Mouse (Mus musculus): ENCODE measurements around the gene Olfr1123.
"Not testable (repeated sequence)": the region's sequence is repeated elsewhere in the genome, so short reads cannot be mapped to it uniquely, and the experiment has no call there.

The Olfr1123 gene

DNA sequence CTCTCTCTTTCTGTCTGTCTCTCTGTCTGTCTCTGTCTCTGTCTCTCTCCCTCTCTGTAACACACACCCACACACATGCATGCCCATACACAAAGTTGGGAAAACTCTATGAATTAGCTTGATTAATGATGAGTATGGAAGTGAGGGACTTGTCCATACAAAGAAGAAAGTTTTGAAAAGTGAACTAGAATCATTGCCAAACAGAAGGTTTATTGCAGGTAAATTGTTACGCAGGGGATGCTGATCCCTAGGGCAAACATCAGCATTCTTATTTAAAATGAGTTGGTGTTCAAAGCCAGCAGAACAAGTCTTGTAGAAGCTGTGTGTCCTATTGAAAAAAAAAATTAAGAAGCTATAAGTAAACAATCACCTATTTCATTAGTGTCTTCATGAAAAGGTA is at the start of gene Olfr1123:
Gene Olfr1123, plus strand, starts transcription at position 301 of the 400 bp plus-strand sequence.
- DNase-seq: no peak

DNA sequence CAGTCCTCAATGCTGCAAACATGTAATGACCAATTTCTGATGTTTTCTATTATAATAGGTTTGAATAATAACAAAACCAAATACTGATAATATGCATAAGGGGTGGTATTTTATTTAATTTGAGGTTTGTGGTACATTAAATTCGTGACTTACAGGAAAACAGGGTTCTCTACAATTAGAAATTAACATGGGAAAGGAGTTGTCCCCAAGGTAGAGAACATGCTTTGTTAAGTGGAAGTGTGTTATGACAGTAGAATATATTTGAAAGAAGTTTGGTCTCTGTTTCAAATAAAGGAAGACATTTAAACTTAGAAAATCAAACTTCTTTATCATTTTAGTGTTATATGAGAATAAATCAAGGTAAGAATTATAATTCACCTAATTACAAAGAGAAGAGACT is 46.8 kb upstream of the Olfr1123 start, which contains the start of gene Olfr1121:
Gene Olfr1121, plus strand, starts transcription at position 301 of the 400 bp plus-strand sequence.
- DNase-seq: no peak

DNA sequence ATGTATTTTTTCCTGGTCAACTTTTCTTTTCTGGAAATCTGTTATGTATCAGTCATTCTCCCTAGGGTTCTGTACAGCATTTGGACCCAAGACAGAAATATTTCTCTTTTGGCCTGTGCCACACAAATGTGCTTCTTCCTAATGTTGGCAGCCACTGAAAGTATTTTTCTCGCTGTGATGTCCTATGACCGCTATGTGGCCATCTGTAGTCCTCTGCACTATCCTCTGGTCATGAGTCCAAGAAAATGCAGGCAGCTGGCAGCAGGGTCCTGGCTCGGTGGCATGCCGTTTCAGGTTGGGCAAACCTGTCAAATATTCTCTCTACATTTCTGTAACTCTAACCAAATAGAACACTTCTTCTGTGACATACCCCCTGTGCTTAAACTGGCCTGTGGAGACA is 44.7 kb upstream of the Olfr1123 start:
- no peak for DNase-seq

DNA sequence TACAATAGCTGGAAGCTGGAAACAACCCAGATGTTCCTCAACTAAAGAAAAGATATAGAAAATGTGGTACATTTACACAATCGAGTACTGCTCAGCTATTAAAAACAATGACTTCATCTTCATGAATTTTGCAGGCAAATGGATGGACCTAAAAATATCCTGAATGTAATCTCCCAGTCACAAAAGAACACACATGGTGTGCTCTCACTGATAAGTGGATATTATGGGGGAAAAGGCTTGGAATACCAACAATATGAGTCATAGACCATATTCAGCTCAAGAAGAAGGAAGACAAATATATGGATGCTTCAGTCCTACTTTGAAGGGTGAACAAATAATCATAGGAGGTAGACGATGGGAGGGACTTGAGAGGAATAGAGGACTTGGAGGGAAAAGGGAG is 32.5 kb upstream of the Olfr1123 start:
- no peak for DNase-seq

DNA sequence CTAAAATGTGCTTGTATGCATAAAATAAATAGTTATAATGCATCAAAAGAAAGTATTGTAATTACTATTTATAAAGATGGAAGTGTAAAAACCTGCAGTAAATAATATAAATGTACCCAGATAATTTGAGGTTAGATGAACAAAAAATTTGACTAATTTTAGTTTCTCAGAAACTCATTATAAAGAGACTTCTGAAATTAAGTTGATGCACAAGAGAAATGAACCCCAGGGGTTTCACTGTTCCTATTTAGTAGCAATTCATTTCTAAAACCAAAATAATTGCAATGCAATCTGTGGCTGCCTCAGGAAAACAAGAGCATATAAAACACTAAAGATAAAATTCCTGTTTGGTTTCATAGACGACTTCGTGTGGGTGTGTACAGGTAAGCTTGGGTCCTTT is 30.9 kb upstream of the Olfr1123 start, which contains the start of gene Olfr1122:
Gene Olfr1122, plus strand, starts transcription at position 301 of the 400 bp plus-strand sequence.
- no peak for DNase-seq

DNA sequence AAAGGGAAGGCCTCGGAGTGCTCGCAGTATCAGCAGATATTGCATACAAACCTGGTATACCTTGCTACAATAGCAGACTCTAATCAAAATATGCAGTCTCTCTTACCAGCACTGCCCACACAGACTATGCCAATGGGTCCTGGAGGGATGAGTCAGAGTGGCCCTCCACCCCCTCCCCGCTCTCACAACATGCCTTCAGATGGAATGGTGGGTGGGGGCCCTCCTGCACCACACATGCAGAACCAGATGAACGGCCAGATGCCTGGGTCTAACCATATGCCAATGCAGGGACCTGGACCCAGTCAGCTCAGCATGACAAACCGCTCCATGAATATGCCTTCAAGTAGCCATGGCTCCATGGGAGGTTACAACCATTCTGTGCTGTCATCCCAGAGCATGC is 22.8 kb upstream of the Olfr1123 start:
- DNase-seq: not testable (repeated sequence)

DNA sequence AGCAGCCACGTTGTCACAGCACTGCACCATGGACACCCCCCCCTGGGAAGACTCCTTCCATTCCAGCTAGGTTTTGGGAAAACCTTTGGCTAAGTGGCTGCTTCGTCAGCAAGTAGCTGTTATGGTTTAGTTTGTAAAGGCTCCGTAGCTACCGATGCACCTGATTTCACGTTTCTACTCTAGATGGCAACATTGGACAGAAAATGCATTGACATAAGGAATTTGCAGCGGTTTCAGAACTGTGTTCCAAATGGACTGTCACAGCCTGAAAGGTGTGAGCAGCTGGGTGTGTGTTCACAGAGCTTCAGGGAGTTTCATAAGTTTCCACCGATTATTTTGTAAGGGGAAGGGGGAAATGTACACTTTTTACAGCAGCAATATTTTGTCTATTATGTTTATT is 21.7 kb upstream of the Olfr1123 start:
- DNase-seq: not testable (repeated sequence)

DNA sequence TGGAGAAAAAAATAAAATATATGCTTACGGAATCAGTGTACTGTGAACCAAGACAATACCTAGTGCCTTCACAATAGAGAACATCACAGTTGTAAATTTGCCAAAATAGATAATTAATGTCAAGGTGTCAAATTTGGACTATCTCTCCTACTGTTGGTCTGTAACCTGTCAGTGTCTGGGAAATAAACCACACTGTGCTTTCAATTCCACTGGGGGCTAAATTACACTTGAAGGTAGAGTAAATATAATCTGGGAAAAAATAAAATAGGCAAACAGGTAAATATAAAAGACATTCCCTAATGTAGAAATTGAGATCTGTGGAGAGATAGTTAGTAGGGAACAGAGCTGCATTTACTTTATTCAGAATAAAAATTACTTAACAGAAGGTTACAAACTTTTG is 13.5 kb downstream of the Olfr1123 start, which contains the start of gene Olfr1124:
Gene Olfr1124, plus strand, starts transcription at position 301 of the 400 bp plus-strand sequence.
- no peak for DNase-seq

DNA sequence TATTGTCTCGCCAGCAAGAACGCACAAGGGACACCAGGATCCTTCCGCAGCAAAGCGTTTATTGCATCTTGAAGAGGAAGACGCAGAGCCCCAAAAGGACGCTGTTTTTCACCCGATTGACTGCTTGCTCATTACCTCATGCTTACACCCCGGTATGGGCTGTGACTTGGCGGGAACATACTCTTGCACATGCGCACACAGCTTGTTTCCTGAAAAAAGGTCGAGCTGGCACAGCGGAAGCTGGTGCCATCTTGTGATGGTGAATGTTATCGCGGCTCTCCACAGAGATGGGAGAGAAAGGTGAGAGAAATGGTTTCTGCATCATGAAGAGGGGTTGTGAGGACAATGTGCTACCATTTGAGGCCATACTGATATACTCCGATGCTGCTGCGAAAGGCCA is 21.3 kb downstream of the Olfr1123 start:
- DNase-seq: no peak

DNA sequence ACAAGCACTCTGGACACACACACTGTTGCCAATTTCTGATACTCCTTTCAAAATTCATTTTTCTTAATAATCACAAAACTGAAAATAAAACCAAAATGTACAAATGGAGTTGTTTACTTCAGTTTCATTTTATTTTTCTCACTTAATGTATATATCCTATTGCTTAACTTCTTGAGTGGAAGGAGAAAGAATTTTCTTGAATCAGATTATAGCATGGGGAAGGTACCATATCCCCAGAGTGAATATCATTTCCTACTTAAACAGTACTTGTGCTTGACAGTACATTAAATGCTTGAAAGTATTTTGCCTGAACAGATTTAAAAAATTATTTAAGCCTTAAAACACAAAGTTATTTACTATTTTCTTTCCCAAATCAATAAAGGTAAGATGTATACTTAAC is 37.2 kb downstream of the Olfr1123 start, which contains the start of gene Olfr1126:
Gene Olfr1126, plus strand, starts transcription at position 301 of the 400 bp plus-strand sequence.
- DNase-seq: no peak

GRCm38 (mm10) chr2:87461769-87462168 is 45.3 kb downstream of the Olfr1123 start:
- no peak for DNase-seq
